Mouse (Mus musculus) thymus, postnatal 10 days (tissue): Measurements from ENCODE around the gene Klhl10.

Source experiments
- DNase-seq, 2 experiments: peaks; one replicate each; pipeline ENCODE4 v3.0.0; 2021; ENCODE audit warnings: low spot score in 2 of 2

Klhl10 gene

GRCm38 (mm10) chr11:100441797-100442196 is at the start of gene Klhl10, which contains the start of gene Nt5c3b:
TSS of gene Klhl10 (plus strand) at chr11:100441917.
TSS of gene Nt5c3b (minus strand) at chr11:100441808.
- DNase-seq = no peak

GRCm38 (mm10) chr11:100392958-100393357 is 48.8 kb upstream of the Klhl10 start:
- no peak for DNase-seq

GRCm38 (mm10) chr11:100393733-100394132 is 48.0 kb upstream of the Klhl10 start:
- no peak for DNase-seq

GRCm38 (mm10) chr11:100394353-100395074 is 47.2 kb upstream of the Klhl10 start:
- DNase-seq = no peak

- DNase-seq = no peak
Observed at GRCm38 (mm10) chr11:100395200-100395599, 46.5 kb upstream of the Klhl10 start.

GRCm38 (mm10) chr11:100395861-100396631 is 45.7 kb upstream of the Klhl10 start:
- DNase-seq = no peak

- DNase-seq = peak; percentile 68 to 72
Observed at GRCm38 (mm10) chr11:100396886-100397599, 44.7 kb upstream of the Klhl10 start.

GRCm38 (mm10) chr11:100397600-100398389 is 43.9 kb upstream of the Klhl10 start, which contains the start of gene Jup:
TSS of gene Jup (minus strand) at chr11:100397763.
- peak; percentile 97 for DNase-seq

- no peak for DNase-seq
Observed at GRCm38 (mm10) chr11:100398517-100398916, 43.2 kb upstream of the Klhl10 start.

- DNase-seq = peak; percentile 49 to 57
Observed at GRCm38 (mm10) chr11:100399320-100399719, 42.4 kb upstream of the Klhl10 start.

GRCm38 (mm10) chr11:100399727-100400538 is 41.8 kb upstream of the Klhl10 start:
- no peak for DNase-seq

GRCm38 (mm10) chr11:100400842-100401241 is 40.9 kb upstream of the Klhl10 start:
- no peak for DNase-seq

GRCm38 (mm10) chr11:100402240-100402639 is 39.5 kb upstream of the Klhl10 start:
- DNase-seq = no peak

GRCm38 (mm10) chr11:100402682-100403081 is 39.0 kb upstream of the Klhl10 start:
- no peak for DNase-seq

- DNase-seq = no peak
Observed at GRCm38 (mm10) chr11:100403445-100404134, 38.1 kb upstream of the Klhl10 start.

GRCm38 (mm10) chr11:100404456-100405074 is 37.2 kb upstream of the Klhl10 start:
- no peak for DNase-seq

GRCm38 (mm10) chr11:100406273-100406672 is 35.4 kb upstream of the Klhl10 start:
- DNase-seq = no peak

- DNase-seq = no peak
Observed at GRCm38 (mm10) chr11:100406995-100407705, 34.6 kb upstream of the Klhl10 start.
